Mouse (Mus musculus): Measurements from ENCODE around the gene Akr1b10.

DNA sequence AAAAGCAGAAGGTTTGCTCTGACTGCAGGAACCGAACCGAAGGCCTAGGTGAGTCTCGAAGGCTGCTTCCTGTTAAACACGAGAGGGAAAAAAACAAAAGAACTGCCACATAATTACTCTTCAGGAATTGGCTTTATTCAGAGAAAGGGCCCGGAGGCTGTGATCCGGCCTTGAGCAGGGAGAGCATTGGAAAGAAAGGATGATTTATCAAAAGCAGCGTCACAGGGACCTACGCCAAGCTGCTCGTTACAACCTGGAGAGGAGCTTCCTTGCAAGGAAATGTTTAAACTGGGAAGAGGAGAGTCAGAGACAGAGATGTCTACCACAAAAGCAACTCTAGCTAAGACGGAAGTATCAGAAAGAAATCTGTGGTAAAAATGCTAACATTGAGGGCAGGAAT is 23.4 kb downstream of the Akr1b10 start:
- TF ChIP-seq CTCF (IDR thresholded peaks at IDR 0.05; ENCODE audit: low read depth, low read length) (no peak), POLR2A (IDR thresholded peaks at IDR 0.05; ENCODE audit: insufficient read depth, low read length) (no peak), EP300 (IDR thresholded peaks at IDR 0.05; ENCODE audit: insufficient read depth, low read depth, low read length) (no peak)

Data from ES-Bruce4 (cell line).